Mouse (Mus musculus) midbrain, embryonic 13.5 days (tissue): ENCODE measurements around the gene Vmn1r116. TPM values are rescaled to one million over a fixed set of nuclear protein-coding genes. Genes with fewer than 3 reads are reported as not detected.
"Not testable (repeated sequence)": the region's sequence is repeated elsewhere in the genome, so short reads cannot be mapped to it uniquely, and the experiment has no call there.

Source experiments
- ATAC-seq: fragments of 200-750 bp; cut with Nextera tagmentation; 2 replicates; pipeline ENCODE4 v1.8.0; 2017; ENCODE audit warnings: mild to moderate bottlenecking, moderate TSS enrichment, moderate library complexity
- H3K27ac ChIP-seq: fragments of 300-500 bp; sonication (generic); 2 replicates; pipeline ENCODE4 v1.5.1; 2015; ENCODE audit warnings: inconsistent platforms, mild to moderate bottlenecking, moderate library complexity
- H3K27me3 ChIP-seq: fragments of 300-500 bp; sonication (generic); 2 replicates; pipeline ENCODE4 v1.6.1; 2015; ENCODE audit warnings: mild to moderate bottlenecking, inconsistent platforms
- H3K36me3 ChIP-seq: fragments of 300-500 bp; sonication (generic); 2 replicates; pipeline ENCODE4 v1.6.1; 2015; ENCODE audit warnings: mild to moderate bottlenecking, inconsistent platforms
- H3K4me1 ChIP-seq: fragments of 300-500 bp; sonication (generic); replicated peaks from 2 replicates; pipeline ENCODE4 v1.6.1; 2015; ENCODE audit warnings: inconsistent platforms
- H3K4me2 ChIP-seq: fragments of 300-500 bp; sonication (generic); replicated peaks from 2 replicates; pipeline ENCODE4 v1.6.1; 2015; ENCODE audit warnings: moderate library complexity, mild to moderate bottlenecking, inconsistent platforms
- H3K4me3 ChIP-seq: fragments of 300-500 bp; sonication (generic); replicated peaks from 2 replicates; pipeline ENCODE4 v1.5.1; 2015; ENCODE audit warnings: mild to moderate bottlenecking, inconsistent platforms
- H3K9ac ChIP-seq: fragments of 300-500 bp; sonication (generic); replicated peaks from 2 replicates; pipeline ENCODE4 v1.6.1; 2015; ENCODE audit warnings: mild to moderate bottlenecking, inconsistent platforms
- H3K9me3 ChIP-seq: fragments of 300-500 bp; sonication (generic); 2 replicates; pipeline ENCODE4 v1.6.1; 2016; ENCODE audit warnings: mild to moderate bottlenecking, inconsistent platforms
- WGBS: fragments of 180-500 bp; shearing (Covaris S2); methylation state at CpG from one replicate; pipeline ENCODE4 v1.1.7; 2015; 5-methylcytosine and 5-hydroxymethylcytosine counted together
- polyA plus RNA-seq: library from polyadenylated mRNA; unstranded; fragments of >200 nt; fragmentation: Nextera tagmentation; extraction: Ambion mirVana; gene quantifications from 2 replicates; pipeline ENCODE4 v1.2.1, GENCODE M21; 2015

Vmn1r116 gene
- not detected in 2 replicates for polyA plus RNA-seq

DNA sequence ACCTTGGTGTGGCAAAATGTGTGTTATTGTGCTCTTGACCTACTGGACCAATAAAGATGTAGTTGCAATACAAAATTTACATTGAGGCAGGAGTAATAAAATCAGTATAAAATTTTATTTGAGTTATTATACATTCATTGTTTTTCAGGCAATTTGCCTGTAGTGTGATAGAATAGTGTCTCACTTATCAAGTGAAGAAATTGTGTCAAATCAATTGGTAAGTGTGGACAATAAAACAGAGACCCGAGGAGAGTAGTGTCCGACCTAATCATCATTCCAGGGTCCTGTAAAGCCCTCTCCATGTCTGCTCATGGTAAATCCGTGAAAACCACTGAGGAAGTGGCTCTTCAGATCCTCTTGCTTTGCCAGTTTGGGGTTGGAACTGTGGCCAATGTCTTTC, at the start of gene Vmn1r116:
Gene Vmn1r116 (plus strand): TSS at position 301 of the 400 bp plus-strand sequence.
- not testable (repeated sequence) for H3K36me3 ChIP-seq, H3K9me3 ChIP-seq, H3K27me3 ChIP-seq, H3K27ac ChIP-seq, H3K4me2 ChIP-seq, H3K9ac ChIP-seq, H3K4me1 ChIP-seq, H3K4me3 ChIP-seq, ATAC-seq
- 60% methylated on average over 3 of the region's 3 CpGs for WGBS

DNA sequence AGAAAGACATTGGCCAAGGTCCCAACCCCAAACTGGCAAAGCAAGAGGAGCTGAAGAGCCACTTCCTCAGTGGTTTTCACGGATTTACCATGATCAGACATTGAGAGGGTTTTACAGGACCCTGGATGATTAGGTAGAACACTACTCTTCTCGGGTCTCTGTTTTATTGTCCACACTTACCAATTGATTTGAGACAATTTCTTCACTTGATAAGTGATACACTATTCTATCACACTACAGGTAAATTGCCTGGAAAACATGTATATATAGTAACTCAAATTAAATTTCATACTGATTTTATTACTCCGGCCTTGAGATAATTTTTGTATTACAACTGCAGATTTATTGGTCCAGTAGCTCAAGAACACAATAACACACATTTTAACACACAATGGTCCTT, 27.2 kb upstream of the Vmn1r116 start, which contains the start of gene Vmn1r115:
Gene Vmn1r115 (minus strand): TSS at position 101 of the 400 bp plus-strand sequence.
- not testable (repeated sequence) for H3K27ac ChIP-seq, H3K4me1 ChIP-seq, H3K4me3 ChIP-seq, ATAC-seq, H3K9me3 ChIP-seq, H3K27me3 ChIP-seq, H3K9ac ChIP-seq, H3K36me3 ChIP-seq, H3K4me2 ChIP-seq
- WGBS: 93% methylated on average over 1 of the region's 3 CpGs

DNA sequence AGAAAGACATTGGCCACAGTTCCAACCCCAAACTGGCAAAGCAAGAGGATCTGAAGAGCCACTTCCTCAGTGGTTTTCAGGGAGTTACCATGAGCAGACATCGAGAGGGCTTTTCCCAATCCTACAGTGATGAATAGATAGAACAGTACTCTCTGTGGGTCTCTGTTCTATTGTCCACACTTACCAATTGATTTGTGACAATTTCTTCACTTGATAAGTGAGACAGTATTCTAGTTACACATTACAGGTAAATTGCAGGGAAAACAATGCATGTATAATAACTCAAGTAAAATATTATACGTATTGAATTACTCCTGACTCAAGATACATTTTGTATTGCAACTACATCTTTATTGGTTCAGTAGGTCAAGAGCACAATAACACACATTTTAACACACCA, 12.0 kb downstream of the Vmn1r116 start, which contains the start of gene Vmn1r117:
Gene Vmn1r117 (minus strand): TSS at position 101 of the 400 bp plus-strand sequence.
- not testable (repeated sequence) for H3K4me2 ChIP-seq, H3K9ac ChIP-seq, H3K27me3 ChIP-seq, H3K27ac ChIP-seq, H3K4me3 ChIP-seq, ATAC-seq, H3K36me3 ChIP-seq, H3K4me1 ChIP-seq, H3K9me3 ChIP-seq
- WGBS: no CpG with 5 or more reads among the region's 2 CpGs

DNA sequence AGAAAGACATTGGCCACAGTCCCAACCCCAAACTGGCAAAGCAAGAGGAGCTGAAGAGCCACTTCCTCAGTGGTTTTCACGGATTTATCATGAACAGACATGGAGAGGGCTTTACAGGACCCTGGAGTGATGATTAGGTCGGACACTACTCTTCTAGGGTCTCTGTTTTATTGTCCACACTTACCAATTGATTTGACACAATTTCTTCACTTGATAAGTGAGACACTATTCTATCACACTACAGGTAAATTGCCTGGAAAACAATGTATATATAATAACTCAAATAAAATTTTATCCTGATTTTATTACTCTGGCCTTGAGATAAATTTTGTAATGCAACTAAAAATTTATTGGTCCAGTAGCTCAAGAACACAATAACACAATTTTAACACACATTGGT, 40.2 kb downstream of the Vmn1r116 start, which contains the start of gene Vmn1r118:
Gene Vmn1r118 (minus strand): TSS at position 101 of the 400 bp plus-strand sequence.
- no CpG with 5 or more reads among the region's 2 CpGs for WGBS
- H3K4me2 ChIP-seq, H3K9ac ChIP-seq, H3K9me3 ChIP-seq, H3K36me3 ChIP-seq, H3K4me3 ChIP-seq, H3K4me1 ChIP-seq, ATAC-seq, H3K27me3 ChIP-seq, H3K27ac ChIP-seq: not testable (repeated sequence)

Other genes with a start within 250 kb of the Vmn1r116 start
- not detected in 2 replicates for gene Vmn1r107, start 203.3 kb upstream of the Vmn1r116 start, polyA plus RNA-seq
- gene Vmn1r111, start 169.0 kb upstream of the Vmn1r116 start, polyA plus RNA-seq: not detected in 2 replicates
- gene Gm10668, start 141.6 kb upstream of the Vmn1r116 start, polyA plus RNA-seq: not detected in 2 replicates
- not detected in 2 replicates for gene Vmn1r112, start 101.1 kb upstream of the Vmn1r116 start, polyA plus RNA-seq
- gene Vmn1r113, start 85.0 kb upstream of the Vmn1r116 start, polyA plus RNA-seq: not detected in 2 replicates
- gene Vmn1r114, start 60.1 kb upstream of the Vmn1r116 start, polyA plus RNA-seq: not detected in 2 replicates
- gene Vmn1r115, start 27.3 kb upstream of the Vmn1r116 start, polyA plus RNA-seq: not detected in 2 replicates
- not detected in 2 replicates for gene Vmn1r117, start 11.9 kb downstream of the Vmn1r116 start, polyA plus RNA-seq
- gene Vmn1r118, start 40.1 kb downstream of the Vmn1r116 start, polyA plus RNA-seq: not detected in 2 replicates
- gene Vmn1r119, start 140.2 kb downstream of the Vmn1r116 start, polyA plus RNA-seq: not detected in 2 replicates
- not detected in 2 replicates for gene Vmn1r120, start 181.5 kb downstream of the Vmn1r116 start, polyA plus RNA-seq
- gene Vmn1r121, start 226.3 kb downstream of the Vmn1r116 start, polyA plus RNA-seq: not detected in 2 replicates